Mouse (Mus musculus) cerebellum, adult 11 months (tissue): ENCODE data around the gene Ryk.
"Not testable (repeated sequence)": the region's sequence is repeated elsewhere in the genome, so short reads cannot be mapped to it uniquely, and the experiment has no call there.

Experiments
- DNase-seq: peaks from one replicate; pipeline ENCODE4 v3.0.0; 2022

Ryk gene

GRCm38 (mm10) chr9:102907521-102908246 is 73.0 kb downstream of the Ryk start:
- no peak for DNase-seq

GRCm38 (mm10) chr9:102911526-102911925 is 76.8 kb downstream of the Ryk start:
- no peak for DNase-seq

- no peak for DNase-seq
Observed at GRCm38 (mm10) chr9:102912516-102913035, 77.9 kb downstream of the Ryk start.

- not testable (repeated sequence) for DNase-seq
Observed at GRCm38 (mm10) chr9:102913597-102913996, 78.9 kb downstream of the Ryk start.

- DNase-seq = no peak
Observed at GRCm38 (mm10) chr9:102914583-102914982, 79.9 kb downstream of the Ryk start.

DNA sequence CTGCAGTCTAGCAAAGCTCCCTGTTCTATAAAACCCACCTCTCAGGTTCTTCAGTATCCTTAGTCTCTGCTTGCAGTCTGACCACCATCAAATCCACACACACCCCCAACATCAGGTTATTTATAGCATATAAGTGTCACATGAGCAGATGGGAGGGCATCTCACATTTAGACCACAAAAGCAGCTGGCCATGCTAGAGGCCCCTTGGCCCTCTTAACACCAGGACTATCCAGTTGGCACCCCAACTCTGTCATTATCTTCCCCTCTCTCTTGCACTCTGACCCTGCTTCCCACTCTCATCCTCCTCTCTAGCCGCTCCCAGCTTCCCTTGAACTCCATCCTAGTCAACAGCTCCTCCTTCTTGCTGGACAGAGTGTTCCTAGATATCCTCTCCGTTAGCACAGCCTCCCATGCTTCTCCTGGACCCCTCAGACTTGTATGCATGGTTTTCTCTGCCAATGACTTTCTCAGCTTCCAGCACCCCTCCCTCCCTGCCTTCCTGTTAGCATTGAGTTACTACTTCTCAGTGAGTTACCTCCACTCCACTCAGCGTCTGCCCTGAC is 80.7 kb downstream of the Ryk start:
- no peak for DNase-seq

DNA sequence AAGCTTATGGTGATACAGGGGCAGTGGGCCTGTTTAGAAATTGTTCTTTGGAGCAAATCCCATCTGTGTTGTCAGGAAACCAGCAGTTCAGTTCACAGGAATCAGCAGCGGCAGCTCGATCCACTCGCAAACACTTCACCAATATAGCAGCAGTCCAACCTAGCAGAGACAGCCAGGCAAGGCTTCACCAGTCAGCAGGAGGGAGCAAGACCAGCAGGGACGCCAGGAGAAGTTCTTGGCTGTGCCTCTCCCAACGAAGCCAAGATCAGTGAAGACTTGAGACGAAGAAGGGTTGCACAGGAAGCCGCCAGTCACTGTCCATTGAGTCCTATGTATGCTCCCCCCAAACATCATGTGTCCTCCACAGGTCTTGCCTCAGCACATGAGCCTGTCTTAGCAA is 81.4 kb downstream of the Ryk start:
- no peak for DNase-seq

- DNase-seq = no peak
Observed at GRCm38 (mm10) chr9:102917532-102918129, 82.9 kb downstream of the Ryk start.

- DNase-seq = no peak
Observed at GRCm38 (mm10) chr9:102919486-102919885, 84.8 kb downstream of the Ryk start.

DNA sequence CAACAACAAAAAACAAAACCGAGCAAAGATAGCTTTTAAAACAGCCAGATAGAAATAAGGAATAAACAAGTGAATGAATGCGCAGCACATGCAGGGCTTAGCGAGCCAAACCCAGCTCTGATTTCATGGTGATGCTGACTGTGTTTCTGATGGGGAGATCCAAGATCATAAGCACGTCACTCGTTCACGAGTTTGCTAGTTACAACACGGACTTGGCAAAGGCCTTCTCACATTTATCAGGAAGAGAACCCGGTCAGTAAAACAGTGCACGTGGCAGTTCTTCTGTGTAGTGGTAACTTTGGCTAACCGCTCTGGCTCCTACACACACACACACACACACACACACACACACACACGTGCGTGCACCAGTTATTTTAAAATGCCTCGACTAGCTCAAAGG is 87.1 kb downstream of the Ryk start:
- DNase-seq = no peak

DNA sequence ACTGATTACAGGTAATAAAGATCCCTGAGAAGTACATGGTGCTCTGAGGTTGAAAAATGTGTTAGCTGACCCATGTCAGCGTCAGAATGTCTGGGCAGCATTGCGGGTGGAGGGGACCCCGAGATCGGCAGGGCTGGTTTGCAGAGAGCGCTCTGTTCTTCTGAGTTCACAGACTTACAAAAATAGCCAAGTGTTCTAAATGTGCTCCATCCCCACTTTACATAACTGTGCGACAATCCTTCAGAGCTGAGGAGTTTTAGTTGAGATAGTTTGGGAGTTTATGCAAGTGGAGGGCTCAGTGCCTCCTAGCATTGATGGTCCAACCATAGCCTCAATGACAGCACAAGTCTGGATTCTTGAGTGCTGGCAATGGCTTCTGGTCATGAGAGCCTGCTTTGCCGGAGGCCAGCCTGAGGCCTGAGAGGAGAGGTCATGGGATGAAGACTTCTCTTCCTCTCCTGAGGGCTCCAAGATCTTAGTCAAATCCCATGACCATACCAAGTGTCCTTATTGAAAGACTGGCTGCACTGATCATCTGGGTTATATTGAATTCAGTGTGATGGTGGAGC is 88.2 kb downstream of the Ryk start:
- DNase-seq = no peak

DNA sequence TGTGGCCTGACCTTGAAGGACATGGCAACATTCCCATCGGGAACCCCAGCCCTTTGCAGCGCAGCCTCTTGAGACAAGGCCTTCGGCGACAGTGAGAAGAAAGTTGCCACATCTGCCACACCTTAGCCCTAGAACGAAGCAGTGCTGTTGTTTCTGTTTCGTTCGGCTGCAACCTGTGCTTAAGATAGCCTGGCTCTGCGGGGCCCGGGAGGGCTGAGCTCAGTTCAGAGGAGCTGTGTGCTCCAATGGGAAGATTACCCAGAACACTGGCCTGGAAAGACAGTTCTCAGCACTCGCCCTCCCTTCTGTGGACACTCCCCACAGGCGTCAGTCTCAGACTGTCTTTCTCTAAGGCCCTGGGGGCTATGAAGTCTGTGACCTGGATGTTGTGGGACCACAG is 89.1 kb downstream of the Ryk start:
- no peak for DNase-seq

GRCm38 (mm10) chr9:102924627-102925316 is 90.1 kb downstream of the Ryk start:
- DNase-seq = no peak

- DNase-seq = no peak
Observed at GRCm38 (mm10) chr9:102926137-102926536, 91.4 kb downstream of the Ryk start.

DNA sequence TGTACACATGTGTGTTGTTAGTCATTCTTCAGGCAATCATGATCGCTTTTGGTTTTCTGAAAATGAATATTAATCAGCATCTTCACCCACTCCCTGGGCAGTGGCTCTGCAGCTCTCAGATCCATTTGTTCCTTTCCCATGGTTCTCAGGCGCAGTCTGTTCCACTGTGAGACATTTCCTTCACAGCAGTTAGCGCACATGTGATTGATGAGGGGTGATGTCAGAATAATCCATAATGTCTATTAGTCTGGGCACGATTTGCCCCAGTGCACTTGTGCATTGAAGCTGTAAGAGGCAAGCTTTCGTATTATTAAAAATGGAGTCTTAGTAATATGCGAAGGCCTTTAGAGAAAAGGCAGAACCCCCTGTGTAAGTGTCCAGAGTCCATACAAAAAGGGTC is 95.1 kb downstream of the Ryk start:
- DNase-seq = no peak

- no peak for DNase-seq
Observed at GRCm38 (mm10) chr9:102933925-102934721, 99.4 kb downstream of the Ryk start.

DNA sequence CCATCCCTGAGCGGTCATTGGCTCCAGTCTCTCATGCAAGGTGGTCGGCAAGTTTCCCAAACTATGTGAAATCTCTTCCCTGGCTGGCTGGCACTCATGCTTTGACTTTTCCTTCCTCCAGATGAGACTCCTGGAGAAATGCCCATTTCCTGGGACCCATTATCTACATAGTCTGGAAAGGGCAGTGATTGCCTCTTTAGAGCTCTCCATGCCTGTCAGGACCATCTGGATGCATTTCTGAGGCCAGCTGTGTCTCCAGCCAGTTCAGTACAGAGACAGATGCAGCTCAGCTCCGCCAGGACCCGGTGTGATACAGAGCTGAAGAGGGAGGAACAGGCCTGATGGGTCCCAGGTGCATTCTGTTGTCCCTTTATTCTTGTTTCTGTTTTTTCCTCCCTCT is 107.5 kb downstream of the Ryk start:
- no peak for DNase-seq

DNA sequence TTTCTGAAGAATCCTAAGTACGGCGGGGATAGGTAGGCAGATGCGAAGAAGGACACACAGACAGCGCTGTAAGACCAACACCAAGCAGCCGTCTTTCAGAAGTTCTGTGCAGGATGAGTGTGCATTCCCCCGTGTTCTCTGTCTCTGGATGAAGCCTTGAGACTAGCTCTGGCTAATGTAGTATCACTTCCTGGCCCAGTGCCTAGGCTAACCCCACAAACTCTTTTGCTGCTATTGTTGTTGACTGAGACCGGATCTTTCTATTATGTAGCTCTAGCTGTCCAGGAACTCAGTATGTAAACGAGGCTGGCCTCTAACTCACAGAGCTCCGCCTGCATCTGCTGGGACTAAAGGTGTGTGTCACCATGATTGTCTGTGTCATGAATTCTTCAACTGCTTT is 110.2 kb downstream of the Ryk start:
- no peak for DNase-seq

- DNase-seq = no peak
Observed at GRCm38 (mm10) chr9:102946469-102947015, 111.8 kb downstream of the Ryk start.

- DNase-seq = no peak
Observed at GRCm38 (mm10) chr9:102948706-102949105, 114.0 kb downstream of the Ryk start.

- DNase-seq = no peak
Observed at GRCm38 (mm10) chr9:102951091-102951994, 116.6 kb downstream of the Ryk start.
